Mouse (Mus musculus): ENCODE results near the gene Zfp61.

The Zfp61 gene

DNA sequence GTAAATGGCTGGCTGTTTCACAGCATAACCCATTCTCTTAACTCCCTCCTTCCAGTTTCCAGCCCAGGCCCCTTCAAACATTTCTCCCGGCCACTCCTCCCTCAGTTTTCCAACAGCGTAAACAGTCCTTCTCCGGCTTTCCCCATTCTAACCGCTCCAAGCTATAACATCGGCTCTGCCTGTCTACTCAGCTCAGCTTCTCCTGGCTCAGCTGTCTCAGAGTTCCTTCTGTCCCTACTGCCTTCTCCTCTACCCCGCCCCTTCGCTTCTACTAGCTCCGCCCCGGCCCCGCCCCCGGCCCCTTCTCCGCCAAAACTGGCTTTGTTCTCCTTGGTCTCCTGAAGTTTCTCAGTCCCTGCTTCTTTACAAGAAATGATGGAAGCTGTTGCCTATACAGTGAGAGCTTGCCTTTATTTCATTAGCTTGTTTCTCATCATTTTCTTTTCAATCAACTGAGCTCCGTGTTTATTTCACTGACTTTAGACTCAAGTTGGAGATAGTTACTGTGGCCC, at the start of gene Zfp61:
Zfp61 (minus strand) TSS at position 462 of the 512 bp plus-strand sequence.
- no peak for DNase-seq (ENCODE audit: low spot score)

DNA sequence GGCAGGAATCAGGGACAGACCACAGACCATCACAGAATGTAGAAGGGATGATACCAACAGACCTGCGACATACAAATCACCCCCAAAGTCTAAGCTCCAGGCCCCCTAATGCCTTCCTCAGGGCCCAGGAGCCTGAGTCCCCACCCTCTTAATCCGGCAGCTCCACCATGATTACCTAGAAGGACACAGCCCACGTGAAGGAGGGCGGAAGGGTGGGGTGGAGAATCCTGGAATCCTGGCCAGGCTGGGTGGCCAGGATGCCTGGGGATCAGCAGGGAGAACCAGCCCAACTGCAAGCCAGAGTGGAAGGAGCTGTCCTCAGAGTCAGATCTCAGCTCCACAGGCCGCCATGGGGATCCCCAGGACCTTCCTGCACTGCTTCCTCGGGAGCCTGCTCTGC, 47.9 kb upstream of the Zfp61 start, which contains the start of gene Lypd5:
Lypd5 (plus strand) TSS at position 301 of the 400 bp plus-strand sequence.
- DNase-seq (ENCODE audit: low spot score) = no peak

DNA sequence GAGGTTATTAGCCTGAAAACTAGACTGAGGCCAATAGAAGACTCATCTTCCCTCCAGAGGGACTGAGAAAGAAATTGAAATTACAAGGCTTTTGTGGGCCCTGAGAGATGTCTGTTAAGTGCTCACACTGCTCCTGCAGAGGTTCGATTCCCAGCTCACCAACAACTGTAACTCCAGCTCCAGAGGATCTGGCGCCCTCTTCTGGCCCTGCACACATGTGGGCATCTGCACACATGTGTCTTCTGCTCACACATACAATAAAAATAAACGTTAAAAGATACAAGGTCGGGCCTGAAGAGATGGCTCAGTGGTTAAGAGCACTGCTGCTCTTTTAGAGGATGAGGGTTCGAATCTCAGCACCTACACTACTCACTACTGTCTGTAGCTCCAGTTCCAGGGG, 45.4 kb upstream of the Zfp61 start:
- DNase-seq (ENCODE audit: low spot score) = no peak

DNA sequence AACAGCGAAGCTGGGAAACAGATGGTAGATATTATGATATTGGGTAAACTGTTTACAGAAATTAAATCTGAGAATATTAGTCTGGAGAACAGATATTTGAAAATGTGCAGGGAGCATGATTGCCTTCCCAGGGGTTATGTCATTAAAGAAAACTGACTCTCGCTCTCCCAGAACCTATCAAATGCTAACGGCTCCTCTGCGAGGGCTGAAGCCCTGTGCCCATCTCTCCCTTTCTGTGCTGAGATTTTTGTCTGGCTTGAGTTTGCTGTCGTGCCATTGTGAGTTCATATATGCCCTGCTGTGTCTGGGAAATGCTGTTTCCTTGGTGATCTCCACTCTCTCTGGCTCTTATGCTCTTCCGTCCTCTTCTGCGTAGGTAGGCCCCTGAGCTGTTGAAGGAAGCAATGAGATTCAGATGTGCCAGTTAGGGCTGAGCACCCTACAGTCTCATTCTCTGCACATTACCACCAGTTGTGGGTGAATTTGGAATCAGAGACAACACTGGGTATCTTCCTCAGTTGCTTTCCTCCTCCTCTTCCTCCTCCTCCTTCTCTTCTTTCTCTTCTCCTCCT, 42.8 kb upstream of the Zfp61 start:
- no peak for DNase-seq (ENCODE audit: low spot score)

DNA sequence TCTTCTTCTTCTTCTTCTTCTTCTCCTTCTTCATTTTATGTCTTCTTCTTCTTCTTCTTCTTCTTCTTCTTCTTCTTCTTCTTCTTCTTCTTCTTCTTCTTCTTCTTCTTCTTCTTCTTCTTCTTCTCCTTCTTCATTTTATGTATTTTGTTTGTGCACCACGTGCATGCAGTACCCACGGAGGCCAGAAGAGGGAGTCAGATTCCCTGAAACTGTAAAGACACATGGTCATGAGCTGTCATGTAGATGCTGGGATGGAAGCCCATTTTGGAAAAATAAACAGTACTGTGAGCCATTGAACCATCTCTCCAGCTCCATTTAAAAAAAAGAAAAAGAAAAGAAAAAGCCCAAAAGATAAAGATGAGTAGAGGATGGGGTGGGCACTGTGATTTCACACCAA, 37.2 kb upstream of the Zfp61 start:
- no peak for DNase-seq (ENCODE audit: low spot score)

DNA sequence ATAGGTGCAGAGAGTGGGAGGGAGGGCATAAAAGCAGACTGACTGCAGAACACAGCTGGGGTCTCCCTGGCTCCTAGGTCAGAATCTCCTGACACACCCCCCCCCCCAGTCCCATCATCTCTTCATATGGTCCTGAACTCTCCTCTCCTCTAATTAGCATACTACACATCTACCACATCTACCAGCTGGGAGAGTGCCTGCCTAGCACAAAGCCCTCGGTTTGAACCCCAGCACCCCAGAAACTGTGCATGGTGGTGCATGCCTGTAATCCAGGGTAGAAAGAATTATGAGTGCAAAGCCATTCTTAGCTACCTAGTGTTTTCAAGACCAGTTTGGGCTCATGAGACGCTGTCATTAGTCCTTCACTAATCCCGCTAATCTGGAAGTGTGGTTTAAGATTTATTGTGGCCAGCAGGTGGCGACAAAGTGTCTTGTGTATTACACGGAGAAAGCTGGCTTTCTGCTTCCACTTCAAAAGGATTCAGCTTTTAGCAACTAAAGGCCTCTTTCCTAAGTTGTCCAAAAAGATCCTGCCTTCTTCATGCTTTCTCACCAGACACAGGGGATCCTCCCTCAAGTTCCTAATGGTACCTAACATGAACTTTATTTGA, 34.8 kb upstream of the Zfp61 start:
- no peak for DNase-seq (ENCODE audit: low spot score)

DNA sequence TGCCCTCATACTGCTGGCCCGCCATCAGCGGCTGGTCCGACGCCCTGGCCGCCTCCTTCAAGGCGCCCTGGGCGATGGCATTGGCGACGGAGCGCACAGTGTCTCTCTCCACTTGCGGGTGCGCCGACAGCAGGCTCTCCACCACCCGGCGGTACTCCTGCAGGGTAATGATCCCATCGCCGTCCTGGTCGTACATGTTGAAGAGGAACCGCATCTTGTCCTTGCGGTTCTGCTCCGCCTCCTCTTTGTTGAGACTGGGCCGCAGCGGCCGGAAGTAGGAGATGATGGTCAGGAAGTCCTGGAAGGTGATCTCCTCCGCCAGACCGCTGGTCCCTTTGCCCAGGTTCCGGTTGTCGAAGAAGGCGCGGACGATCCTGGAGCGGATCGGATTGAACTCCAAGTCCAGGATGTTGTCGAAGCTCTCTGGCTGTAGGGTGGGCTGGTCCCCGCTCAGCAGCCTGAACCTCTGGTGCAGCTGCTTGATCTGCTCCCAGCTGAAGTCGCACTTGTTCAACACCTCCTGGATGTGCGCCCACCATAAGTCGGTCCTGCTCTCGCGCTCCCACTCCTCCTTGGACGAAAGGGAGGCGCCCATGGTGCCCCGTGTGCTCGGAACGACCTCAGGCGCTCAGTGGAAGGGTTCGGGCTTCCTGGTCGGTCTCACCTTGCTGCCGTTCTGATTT, 32.4 kb upstream of the Zfp61 start, which contains the start of gene Tescl:
Tescl (minus strand) TSS at position 633 of the 683 bp plus-strand sequence.
- DNase-seq (ENCODE audit: low spot score) = no peak

DNA sequence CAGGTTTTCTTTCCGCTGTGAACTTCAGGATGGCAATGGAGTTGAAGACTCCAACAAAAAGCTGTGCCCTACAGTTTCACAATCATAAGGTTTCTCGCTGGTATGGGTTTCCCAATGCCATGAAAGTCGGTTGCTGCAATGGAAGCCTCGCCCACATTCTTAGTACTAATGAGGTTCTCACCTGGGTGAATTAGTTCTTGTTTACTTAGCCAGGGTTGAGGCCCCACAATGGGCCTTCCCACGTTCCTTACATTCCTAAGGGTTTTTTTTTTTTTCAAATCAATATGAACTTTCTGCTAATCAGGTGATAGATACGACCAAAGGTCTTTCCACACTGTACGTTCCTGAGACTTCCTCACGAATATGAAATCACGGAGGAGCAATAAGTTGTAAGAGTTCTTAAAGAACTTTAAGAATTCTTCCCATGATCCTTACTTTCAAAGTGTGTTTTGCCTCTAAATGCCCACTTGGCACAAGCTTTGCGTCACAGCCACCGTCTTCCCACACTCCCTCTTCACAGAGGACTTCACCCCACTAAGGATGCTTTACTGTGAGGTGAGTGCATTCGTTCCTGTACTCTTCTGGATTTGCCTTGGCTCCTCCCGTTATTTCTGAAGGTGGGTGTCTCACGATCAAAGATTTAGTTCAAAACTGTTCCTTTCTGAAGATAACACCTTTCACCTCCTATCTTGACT, 26.4 kb upstream of the Zfp61 start:
- no peak for DNase-seq (ENCODE audit: low spot score)

DNA sequence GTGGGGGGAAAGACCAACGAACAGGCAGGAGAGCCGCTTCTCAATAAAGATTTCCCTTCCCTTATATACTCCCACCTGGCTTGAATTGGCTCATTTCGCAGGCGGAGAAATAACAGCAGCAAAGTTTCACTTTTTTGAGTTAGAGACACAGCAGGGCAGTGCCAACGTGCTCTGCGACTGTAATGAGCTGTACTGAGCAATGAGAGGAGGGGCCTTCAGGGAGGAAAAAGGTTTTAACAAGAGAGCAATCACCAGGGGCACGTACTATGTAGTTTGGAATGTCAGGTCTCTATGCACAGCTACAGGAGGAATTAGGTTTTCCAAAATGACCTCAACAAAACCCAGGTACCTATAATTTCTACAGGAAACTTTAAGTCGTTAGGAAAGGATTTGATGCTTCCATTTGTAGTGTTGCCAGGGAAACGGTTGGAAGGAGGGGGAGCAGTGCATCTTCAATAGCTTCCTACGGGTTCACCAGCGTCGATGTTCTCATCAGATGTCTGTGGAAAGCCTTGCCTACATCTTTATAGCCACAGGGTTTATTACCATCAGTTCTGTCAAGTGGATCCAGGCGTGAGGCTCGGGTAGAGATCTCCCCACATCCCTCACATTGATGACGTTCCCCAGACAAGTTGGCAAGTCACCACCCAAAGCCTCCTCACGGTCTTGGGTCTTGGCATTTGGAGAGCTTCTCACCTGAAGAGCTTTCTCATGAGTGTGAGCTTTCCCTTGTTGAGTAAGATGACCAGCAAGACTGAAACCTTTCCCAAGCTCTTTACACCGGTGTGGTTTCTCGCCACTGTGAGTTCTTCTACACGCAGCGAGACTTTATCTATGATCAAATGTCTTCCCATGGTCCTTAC, 25.5 kb upstream of the Zfp61 start:
- no peak for DNase-seq (ENCODE audit: low spot score)

DNA sequence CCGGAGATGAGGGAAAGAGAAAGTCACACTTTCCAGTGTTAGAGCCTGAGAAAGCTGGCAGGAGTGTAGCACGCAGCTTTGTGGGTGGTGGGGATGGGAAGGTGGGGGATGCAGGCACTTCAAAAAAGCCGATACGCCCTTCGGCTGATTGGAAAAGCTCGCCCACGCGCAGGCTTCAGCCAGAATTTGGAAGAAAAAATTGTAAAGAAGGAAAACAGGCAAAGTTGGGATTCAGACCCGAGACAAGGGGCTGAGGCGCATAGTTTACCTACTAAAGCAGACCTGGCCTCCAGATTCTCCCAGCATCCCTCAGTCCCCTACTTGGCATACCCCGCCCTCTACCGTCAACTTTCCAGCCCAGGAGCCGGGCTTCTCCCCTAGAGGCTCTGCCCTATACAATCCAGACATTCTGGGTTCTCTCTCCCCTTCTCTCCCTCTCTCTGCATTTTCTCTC, 24.7 kb upstream of the Zfp61 start:
- no peak for DNase-seq (ENCODE audit: low spot score)

DNA sequence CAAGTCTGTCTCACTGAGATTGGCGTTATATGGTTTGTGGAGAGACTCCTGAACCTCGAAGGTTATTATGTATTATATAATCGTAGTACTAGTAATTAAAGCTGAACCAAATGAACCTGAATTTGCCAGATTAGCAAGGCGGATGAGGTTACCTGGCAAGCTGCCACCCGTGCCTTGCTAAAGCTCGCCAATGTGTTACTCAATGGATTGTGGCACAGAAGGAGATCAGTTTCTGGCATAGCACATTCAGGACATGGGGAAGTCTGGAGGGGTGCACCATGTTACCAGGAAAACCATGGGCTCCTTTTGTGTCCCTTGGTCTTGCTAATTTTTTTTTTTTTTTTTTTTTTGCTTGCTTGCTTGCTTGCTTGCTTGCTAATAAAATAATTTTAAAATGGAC, 24.2 kb upstream of the Zfp61 start:
- DNase-seq (ENCODE audit: low spot score) = no peak

DNA sequence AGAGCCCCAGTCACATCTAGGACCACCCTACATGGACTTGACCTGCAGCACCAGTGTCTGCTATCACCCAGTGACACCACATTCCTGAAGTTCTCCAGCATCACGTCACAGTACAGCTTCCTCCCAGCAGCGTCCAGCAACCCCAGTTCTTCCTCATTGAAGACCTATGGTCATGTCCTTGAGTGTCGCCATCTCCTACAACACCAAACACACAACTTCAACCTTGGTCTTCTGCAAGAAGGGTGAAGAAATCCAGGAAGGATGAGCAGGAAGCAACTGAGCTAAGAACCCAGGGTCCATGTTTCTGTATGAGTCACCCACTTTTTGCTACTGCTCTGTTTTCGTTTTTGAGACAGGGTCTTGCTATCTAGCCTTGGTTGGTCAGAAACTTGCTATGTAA, 21.6 kb upstream of the Zfp61 start:
- no peak for DNase-seq (ENCODE audit: low spot score)

DNA sequence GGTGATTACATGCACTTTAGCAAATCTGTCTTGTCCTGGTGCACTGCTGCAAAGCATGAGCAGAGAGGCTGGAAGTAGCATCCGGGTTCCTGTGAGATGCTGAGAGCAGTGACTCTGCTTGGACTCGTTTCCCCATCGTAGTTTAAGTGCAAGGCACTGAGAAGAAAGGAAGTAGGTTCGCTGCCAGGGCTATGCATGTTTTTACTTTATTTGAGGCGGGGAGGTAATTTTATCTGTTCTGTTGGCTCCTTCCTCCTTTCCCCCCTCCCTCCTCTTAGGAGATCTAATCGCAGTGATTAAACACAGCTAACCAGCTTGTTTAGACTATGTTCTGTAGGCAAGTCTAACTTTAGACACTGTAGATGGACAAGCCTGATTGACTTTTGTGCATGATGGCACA, 17.9 kb upstream of the Zfp61 start:
- DNase-seq (ENCODE audit: low spot score) = no peak

DNA sequence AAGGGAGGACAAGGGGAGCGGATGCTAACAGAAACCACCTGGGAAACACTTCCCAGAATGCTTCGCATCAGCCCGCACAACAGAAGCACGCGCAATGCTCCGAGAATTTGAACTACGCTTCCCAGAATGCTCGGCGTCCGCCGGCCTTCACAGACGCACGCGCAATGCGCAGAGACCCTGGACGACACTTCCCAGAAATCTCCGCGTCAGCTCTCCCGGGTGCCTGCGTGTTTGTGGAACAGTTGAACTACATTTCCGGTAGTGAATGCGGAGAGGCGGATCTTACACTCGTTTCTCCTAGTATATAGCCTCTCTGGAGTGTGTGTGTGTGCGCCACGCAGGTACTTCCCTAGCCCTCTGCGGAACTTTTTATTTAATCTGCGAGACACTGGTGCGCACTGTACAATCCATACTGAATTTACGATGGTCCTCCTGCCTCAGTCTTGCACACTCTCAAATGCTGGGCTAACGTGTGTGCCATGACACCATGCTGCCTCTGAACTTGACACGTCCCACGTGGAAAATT, 15.6 kb upstream of the Zfp61 start, which contains the start of gene Zfp94:
Zfp94 (minus strand) TSS at position 100 of the 526 bp plus-strand sequence.
- DNase-seq (ENCODE audit: low spot score) = peak; percentile 93

DNA sequence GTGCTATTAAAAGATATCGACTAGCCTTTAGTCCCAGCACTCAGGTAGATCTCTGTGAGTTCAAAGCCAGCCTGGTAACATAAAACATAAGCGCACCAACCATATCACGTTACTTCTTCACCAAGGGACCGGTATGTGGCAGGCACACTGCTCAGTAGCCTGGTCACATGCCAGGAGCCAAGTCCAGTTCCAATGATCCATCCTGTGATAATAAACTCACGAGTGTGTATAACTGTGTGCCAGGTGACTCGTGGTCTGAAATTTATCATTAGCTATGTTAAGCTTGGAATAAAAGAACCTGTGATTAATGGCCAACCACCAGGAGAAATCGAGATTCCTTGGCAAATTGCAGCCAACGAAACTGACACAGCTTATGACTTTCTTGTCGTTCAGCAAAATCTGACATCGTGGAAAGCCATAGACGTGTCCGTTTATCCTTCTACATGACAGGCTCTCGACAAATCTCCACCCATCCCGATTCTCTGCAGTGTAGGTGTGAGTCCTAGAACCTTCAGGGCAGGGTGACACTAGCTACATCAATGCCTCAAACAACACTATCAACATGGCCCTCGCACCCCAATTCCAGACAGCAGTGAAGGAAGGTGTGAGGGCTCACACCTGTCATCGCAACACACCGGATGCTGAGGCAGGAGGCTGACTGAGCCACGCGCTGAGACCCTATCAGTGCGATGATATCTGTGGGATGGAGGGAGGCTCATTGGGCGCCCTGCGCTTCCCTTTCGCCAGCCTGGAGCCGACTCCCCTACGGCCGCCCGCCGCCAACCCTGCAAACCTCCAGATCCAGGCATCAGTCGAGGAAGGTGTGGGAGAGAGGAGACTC, 14.9 kb upstream of the Zfp61 start:
- no peak for DNase-seq (ENCODE audit: low spot score)

DNA sequence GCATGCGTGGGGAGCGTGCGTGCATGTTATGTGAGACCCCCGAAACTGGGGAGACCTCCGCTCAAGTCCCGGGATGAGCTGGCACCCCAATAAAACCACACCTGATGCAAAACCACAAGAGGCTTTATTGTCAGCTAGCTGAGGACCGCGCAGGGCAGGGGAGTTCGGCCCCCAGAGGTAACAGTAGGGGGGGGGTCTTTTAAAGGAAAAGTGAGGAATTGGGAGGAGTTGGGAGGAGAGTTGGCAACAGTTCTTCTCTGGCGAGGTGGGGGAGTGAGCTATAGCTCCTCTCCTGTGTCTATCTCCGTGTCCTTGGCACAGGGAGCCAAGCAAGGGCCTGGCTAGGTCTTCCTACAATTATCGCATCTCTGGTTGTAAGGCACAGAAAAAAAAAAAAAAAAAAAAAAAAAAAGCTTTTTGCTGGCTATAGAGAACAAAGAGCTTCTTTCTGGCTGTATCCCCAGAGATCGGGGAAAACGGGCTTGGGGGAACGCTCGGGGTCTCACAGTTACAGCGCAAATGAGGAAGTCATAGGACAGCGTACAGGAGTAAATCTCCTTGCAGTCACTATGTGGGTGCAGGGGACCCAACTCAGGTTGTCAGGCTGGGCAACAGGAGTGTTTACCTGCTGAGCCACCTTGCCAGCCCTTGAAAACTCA, 1.1 kb downstream of the Zfp61 start:
- DNase-seq (ENCODE audit: low spot score) = peak; percentile 34

DNA sequence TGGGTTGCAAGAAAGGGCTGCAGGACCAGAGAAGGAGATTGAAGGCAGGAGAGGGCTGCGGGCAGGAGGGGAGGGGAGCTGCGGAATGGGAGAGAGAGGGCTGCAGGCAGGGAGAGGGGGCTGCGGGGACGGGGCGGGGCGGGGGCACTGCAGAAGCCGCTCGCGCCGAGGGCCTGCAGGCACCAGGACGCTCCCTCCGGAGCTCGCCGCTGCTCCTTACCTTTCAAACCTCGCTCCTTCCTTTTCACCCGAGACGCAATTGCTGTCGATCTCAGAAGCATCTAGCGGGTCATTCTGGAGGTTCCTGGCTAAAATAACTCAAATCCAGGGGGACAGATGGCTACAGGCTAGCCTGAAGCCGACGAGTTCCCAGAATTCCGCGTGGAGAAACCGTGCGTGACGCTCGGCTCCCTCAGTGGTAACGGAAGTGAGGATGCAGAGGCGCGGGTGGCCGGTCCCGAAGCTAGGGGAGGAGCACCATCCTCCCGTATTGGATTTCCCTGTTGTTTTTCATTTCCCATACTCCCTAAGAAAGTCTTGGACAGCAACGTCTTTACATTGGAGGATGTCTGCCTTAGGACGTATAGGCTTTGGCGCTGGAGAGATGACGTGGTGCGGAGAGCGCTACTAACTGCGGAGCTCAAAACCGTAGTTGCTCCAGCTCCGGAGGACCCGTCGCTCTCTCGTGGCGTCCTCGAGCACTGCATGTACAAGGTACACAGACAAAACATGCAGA, 1.9 kb downstream of the Zfp61 start:
- DNase-seq (ENCODE audit: low spot score) = peak; percentile 88

DNA sequence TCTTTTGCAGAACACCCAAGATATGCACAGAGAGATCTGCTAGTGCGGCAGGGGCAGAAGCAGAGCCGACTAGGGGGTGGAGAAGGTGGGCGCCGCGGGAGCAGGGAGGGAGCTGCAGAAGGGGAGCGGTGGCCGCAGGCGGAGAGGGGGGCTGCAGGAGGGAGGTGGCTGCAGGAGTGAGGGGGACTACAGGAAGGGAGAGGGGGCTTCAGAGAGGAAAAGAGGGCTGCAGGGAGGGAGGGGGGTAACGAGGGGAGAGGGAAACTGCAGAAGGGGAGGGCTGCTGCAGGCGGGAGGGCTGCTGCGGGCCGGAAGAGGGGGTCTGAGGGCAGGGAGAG, 2.4 kb downstream of the Zfp61 start:
- DNase-seq (ENCODE audit: low spot score) = no peak

Measured in MN1 (cell line).